Mouse (Mus musculus) olfactory bulb, adult 2 months (tissue): ENCODE results near the gene Dazl.

Experiments used
- CTCF ChIP-seq: fragments of 200-500 bp; IDR thresholded peaks from 2 replicates; pipeline ENCODE4 v1.5.1; 2012; ENCODE audit warnings: low read depth, mild to moderate bottlenecking, low read length, moderate library complexity; ENCODE audit not compliant: insufficient read depth
- POLR2A ChIP-seq: fragments of 200-500 bp; IDR thresholded peaks from 2 replicates; pipeline ENCODE4 v1.6.1; 2012; ENCODE audit warnings: mild to moderate bottlenecking, low read depth, low read length, moderate library complexity; ENCODE audit not compliant: insufficient read depth

DNA sequence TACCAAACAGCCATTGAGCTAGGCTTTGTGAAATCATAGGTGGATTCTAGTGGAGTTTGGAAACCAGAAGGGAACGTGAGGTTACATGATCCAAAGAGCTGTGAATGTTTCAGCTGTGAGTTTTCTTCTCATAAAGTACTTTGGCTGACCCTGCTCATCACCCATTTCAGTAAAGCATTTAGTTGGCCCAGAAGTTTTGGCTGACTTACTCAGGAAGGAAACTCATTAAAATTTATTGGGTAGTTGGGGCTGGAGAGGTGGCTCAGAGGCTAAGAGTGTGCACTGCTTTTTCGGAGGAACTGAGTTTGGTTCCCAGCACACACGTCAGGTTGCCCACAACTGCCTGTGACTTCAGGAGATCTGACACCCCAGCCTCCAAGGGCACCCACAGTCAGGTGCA is 9.4 kb upstream of the Dazl start:
- TF ChIP-seq CTCF, result no peak
- TF ChIP-seq POLR2A, result no peak
